Mouse (Mus musculus): ENCODE measurements at regions not wholly inside any gene's neighbourhood (a gene's known extent, or its start where the extent isn't known, plus 50 kb on each side); places are given as distances from the start of the nearest gene placed in this dataset.

DNA sequence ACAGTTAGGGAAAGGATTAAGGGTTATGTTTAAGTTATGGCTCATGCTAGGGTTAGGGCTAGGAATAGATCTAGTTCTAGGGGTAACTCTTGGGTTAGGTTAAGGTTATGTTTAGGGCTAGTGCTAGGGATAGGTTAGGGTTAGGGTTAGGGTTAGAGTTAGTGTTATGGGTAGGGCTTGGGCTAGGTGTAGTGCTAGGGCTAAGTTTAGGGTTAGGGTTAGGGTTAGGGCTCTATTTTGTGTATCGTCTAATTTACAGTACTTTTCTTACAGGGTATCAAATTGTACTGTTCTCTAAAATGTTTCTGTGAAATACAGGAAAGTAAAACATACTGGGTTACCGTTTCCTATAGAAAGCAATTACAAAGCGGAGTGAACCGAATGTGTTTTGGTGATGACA lies 64.8 kb downstream of the Ptchd3 start:
- TF ChIP-seq CTCF (IDR thresholded peaks at IDR 0.05; ENCODE audit: low read depth) (no peak), EP300 (IDR thresholded peaks at IDR 0.05; ENCODE audit: low read depth) (no peak)
